Mouse (Mus musculus) heart, postnatal 0 days (tissue): Measurements from ENCODE around the gene Zfp710.

Source experiments
- CTCF ChIP-seq: IDR thresholded peaks from 2 replicates; pipeline ENCODE4 v1.5.1; 2016; ENCODE audit warnings: antibody characterized with exemption, control low read depth, low read depth
- EP300 ChIP-seq: IDR thresholded peaks from 2 replicates; pipeline ENCODE4 v1.6.1; 2016; ENCODE audit warnings: antibody characterized with exemption, low read depth

GRCm38 (mm10) chr7:80091866-80092210 lies 67.2 kb downstream of the Zfp710 start:
- TF ChIP-seq EP300 (no peak), CTCF (no peak)
